Mouse (Mus musculus): Measurements from ENCODE around the gene Bsph1. TPM values are rescaled to one million over a fixed set of nuclear protein-coding genes. Genes with fewer than 3 reads are reported as not detected.

Bsph1 gene
- polyA plus RNA-seq (2012; ENCODE audit: low replicate concordance) = not detected in 2 replicates

DNA sequence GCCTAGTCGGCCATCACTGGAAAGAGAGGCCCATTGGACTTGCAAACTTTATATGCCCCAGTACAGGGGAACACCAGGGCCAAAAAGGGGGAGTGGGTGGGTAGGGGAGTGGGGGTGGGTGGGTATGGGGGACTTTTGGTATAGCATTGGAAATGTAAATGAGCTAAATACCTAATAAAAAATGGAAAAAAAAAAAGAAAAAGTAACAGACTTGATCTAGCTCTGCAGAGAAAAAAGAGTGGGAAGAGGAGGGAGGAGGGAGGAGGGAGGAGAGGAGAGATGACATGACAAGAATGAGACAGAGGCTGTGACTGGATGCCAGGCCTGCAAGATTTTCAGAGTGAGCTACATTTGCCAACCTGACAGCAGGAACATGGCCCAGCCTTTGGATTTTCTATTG, at the start of gene Bsph1:
Bsph1 (plus strand) TSS at position 301 of the 400 bp plus-strand sequence.

Other genes with a start within 250 kb of the Bsph1 start
- gene Vmn1r89, start 237.8 kb upstream of the Bsph1 start, polyA plus RNA-seq (2012; ENCODE audit: low replicate concordance) = not detected in 2 replicates
- 9.6 and 22.9 TPM in 2 replicates for gene Lig1, start 173.6 kb upstream of the Bsph1 start, polyA plus RNA-seq (2012; ENCODE audit: low replicate concordance)
- gene Zswim9, start 172.1 kb upstream of the Bsph1 start, polyA plus RNA-seq (2012; ENCODE audit: low replicate concordance) = 1.3 and 3.0 TPM in 2 replicates
- gene Pla2g4c, start 126.2 kb upstream of the Bsph1 start, polyA plus RNA-seq (2012; ENCODE audit: low replicate concordance) = 0.17 TPM in 1 of 2 replicates, not detected in the other
- gene Cabp5, start 52.7 kb upstream of the Bsph1 start, polyA plus RNA-seq (2012; ENCODE audit: low replicate concordance) = not detected in 2 replicates
- gene Bsph2, start 120.2 kb downstream of the Bsph1 start, polyA plus RNA-seq (2012; ENCODE audit: low replicate concordance) = not detected in 2 replicates
- not detected in 2 replicates for gene Sult2a5, start 173.1 kb downstream of the Bsph1 start, polyA plus RNA-seq (2012; ENCODE audit: low replicate concordance)